Mouse (Mus musculus): ENCODE measurements around the gene Otol1.

Gene Otol1

GRCm38 (mm10) chr3:70007313-70007712 is at the start of gene Otol1:
Gene Otol1 (plus strand): TSS chr3:70007613.
- DNase-seq (ENCODE audit: low spot score in 2 of 2) = no peak

GRCm38 (mm10) chr3:69962187-69962586 is 45.2 kb upstream of the Otol1 start:
- DNase-seq (ENCODE audit: low spot score in 2 of 2) = no peak

- DNase-seq (ENCODE audit: low spot score in 2 of 2) = no peak
Measured at GRCm38 (mm10) chr3:69971482-69972097, 35.8 kb upstream of the Otol1 start.

GRCm38 (mm10) chr3:69978092-69978491 is 29.3 kb upstream of the Otol1 start:
- DNase-seq (ENCODE audit: low spot score in 2 of 2) = no peak

- DNase-seq (ENCODE audit: low spot score in 2 of 2) = no peak
Measured at GRCm38 (mm10) chr3:69993806-69994205, 13.6 kb upstream of the Otol1 start.

GRCm38 (mm10) chr3:70001540-70001939 is 5.9 kb upstream of the Otol1 start:
- DNase-seq (ENCODE audit: low spot score in 2 of 2) = no peak

- DNase-seq (ENCODE audit: low spot score in 2 of 2) = no peak
Measured at GRCm38 (mm10) chr3:70003126-70003764, 4.2 kb upstream of the Otol1 start.

GRCm38 (mm10) chr3:70003955-70004354 is 3.5 kb upstream of the Otol1 start:
- DNase-seq (ENCODE audit: low spot score in 2 of 2) = peak in 1 of 2 experiments; percentile 14

GRCm38 (mm10) chr3:70004379-70004778 is 3.0 kb upstream of the Otol1 start:
- DNase-seq (ENCODE audit: low spot score in 2 of 2) = no peak

- DNase-seq (ENCODE audit: low spot score in 2 of 2) = no peak
Measured at GRCm38 (mm10) chr3:70012641-70013040, 5.2 kb downstream of the Otol1 start.

- no peak for DNase-seq (ENCODE audit: low spot score in 2 of 2)
Measured at GRCm38 (mm10) chr3:70026605-70027004, 19.2 kb downstream of the Otol1 start.

- DNase-seq (ENCODE audit: low spot score in 2 of 2) = no peak
Measured at GRCm38 (mm10) chr3:70029260-70029659, 21.8 kb downstream of the Otol1 start.

- DNase-seq (ENCODE audit: low spot score in 2 of 2) = peak in 1 of 2 experiments; percentile 33
Measured at GRCm38 (mm10) chr3:70035593-70035992, 28.2 kb downstream of the Otol1 start.

Data from frontal cortex, postnatal 10 days (tissue).